Mouse (Mus musculus): Measurements from ENCODE around the gene Ahdc1. TPM values are rescaled to one million over a fixed set of nuclear protein-coding genes. Genes with fewer than 3 reads are reported as not detected.

Ahdc1 gene
- total and polyA plus RNA-seq, 3 experiments, result 1.6 to 19.9 (median 8.4) TPM

DNA sequence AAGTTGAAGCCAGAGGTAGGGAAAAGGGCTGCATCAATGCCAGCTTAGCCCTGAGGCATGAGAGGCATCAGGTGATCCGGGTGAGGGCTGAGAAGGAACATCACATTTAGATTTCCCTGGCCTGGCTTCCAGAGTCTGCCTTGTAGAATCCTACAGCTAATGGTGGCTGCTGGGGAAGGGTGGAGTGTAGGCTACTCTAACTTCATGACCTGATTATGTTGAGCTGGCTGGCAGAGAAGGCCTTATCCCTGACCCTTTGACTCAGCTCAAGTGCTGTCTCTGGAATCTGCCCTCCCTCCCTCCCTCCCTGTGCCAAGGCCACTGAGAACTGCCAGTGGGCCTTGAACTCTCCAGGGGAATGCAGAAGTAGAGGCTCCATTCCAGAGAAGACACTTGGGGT, 24.4 kb downstream of the Ahdc1 start:
- H3K9me3 ChIP-seq (replicated peaks; ENCODE audit: low read length), result peaks cover 7% of the 10 kb centered on the region
- no peaks in the 10 kb centered on the region for H3K27me3 ChIP-seq (replicated peaks)
- dilution Hi-C loops (cut with MboI; ENCODE audit: extremely low pct_ligation_motif_present, extremely low pct_unique_long_range_greater_than_20kb, low sequenced_read_pairs) (no loop called here), in situ Hi-C loops (cut with MboI; ENCODE audit: low pct_ligation_motif_present, low pct_unique_long_range_greater_than_20kb, low sequenced_read_pairs) (no loop called here)
- TF ChIP-seq MAZ (IDR thresholded peaks at IDR 0.05; ENCODE audit: low read depth, low read length), result no peak
- TF ChIP-seq KAT2A (IDR thresholded peaks at IDR 0.05; ENCODE audit: insufficient replicate concordance, low read length), result no peak
- no peak for TF ChIP-seq ZKSCAN1 (IDR thresholded peaks at IDR 0.05; ENCODE audit: borderline replicate concordance, low read depth, low read length)
- TF ChIP-seq MXI1 (IDR thresholded peaks at IDR 0.05; ENCODE audit: low read depth, low read length), result no peak
- TF ChIP-seq NELFE (IDR thresholded peaks at IDR 0.05; ENCODE audit: low read depth, low read length), result no peak
- TF ChIP-seq CHD2 (IDR thresholded peaks at IDR 0.05; ENCODE audit: low read length), result no peak
- TF ChIP-seq PAX5 (IDR thresholded peaks at IDR 0.05; ENCODE audit: low read length), result no peak
- DNase-seq (ENCODE audit: extremely low read depth), result no peak
- H3K4me2 ChIP-seq (ENCODE audit: insufficient read depth, low read depth, poor library complexity, severe bottlenecking), result no peak overlapping the region
- peaks cover 0 to 87% of the 10 kb centered on the region in 2 experiments for H3K36me3 ChIP-seq (replicated peaks in 1 of 2; ENCODE audit: control insufficient read depth in 1 of 2, insufficient read depth in 1 of 2, low read length in 1 of 2)
- peaks cover 0 to 11% of the 10 kb centered on the region in 2 experiments; a peak in 2 of 4 replicates for H3K4me1 ChIP-seq (ENCODE audit: control insufficient read depth in 1 of 2, insufficient read depth in 2 of 2)
- no peak overlapping the region for H3K27ac ChIP-seq (ENCODE audit: insufficient read depth, low read depth)
- no peaks in the 10 kb centered on the region for H3K79me2 ChIP-seq (replicated peaks; ENCODE audit: control insufficient read depth, extremely low read depth, insufficient read depth, poor library complexity, severe bottlenecking)
- H3K4me3 ChIP-seq (replicated peaks in 1 of 3; ENCODE audit: low read depth in 2 of 3, low read length in 2 of 3, poor library complexity in 1 of 3), result no peak overlapping the region
- no peak overlapping the region for H3K9ac ChIP-seq (ENCODE audit: insufficient read depth, low read depth)

GRCm38 (mm10) chr4:133035946-133036345, 24.9 kb downstream of the Ahdc1 start:
- Histone ChIP-seq H3K27me3 (replicated peaks) (no peaks in the 10 kb centered on the region), H3K79me2 (replicated peaks; ENCODE audit: control insufficient read depth, extremely low read depth, insufficient read depth, poor library complexity, severe bottlenecking) (no peaks in the 10 kb centered on the region), H3K4me2 (ENCODE audit: insufficient read depth, low read depth, poor library complexity, severe bottlenecking) (no peak overlapping the region), H3K4me3 (replicated peaks in 1 of 3; ENCODE audit: low read depth in 2 of 3, low read length in 2 of 3, poor library complexity in 1 of 3) (no peak overlapping the region), H3K27ac (ENCODE audit: insufficient read depth, low read depth) (no peak overlapping the region), H3K4me1 (ENCODE audit: control insufficient read depth in 1 of 2, insufficient read depth in 2 of 2) (peaks cover 0 to 14% of the 10 kb centered on the region in 2 experiments; a peak in 2 of 4 replicates), H3K9ac (ENCODE audit: insufficient read depth, low read depth) (no peak overlapping the region), H3K9me3 (replicated peaks; ENCODE audit: low read length) (peaks cover 7% of the 10 kb centered on the region), H3K36me3 (replicated peaks in 1 of 2; ENCODE audit: control insufficient read depth in 1 of 2, insufficient read depth in 1 of 2, low read length in 1 of 2) (peaks cover 0 to 87% of the 10 kb centered on the region in 2 experiments)
- no peak for DNase-seq (ENCODE audit: extremely low read depth)
- TF ChIP-seq POLR2A (IDR thresholded peaks at IDR 0.05; ENCODE audit: low read depth, low read length), result no peak
- TF ChIP-seq MAFK (IDR thresholded peaks at IDR 0.05; ENCODE audit: insufficient replicate concordance, low read length), result no peak
- no peak for TF ChIP-seq USF1 (IDR thresholded peaks at IDR 0.05; ENCODE audit: low read depth, low read length)
- TF ChIP-seq ZKSCAN1 (IDR thresholded peaks at IDR 0.05; ENCODE audit: borderline replicate concordance, low read depth, low read length), result no peak
- no peak for TF ChIP-seq CTCF (conservative IDR thresholded peaks at IDR 0.05 in 1 of 2, IDR thresholded peaks at IDR 0.05 in 1 of 2; ENCODE audit: low read depth in 2 of 2, low read length in 2 of 2)
- TF ChIP-seq USF2 (conservative IDR thresholded peaks at IDR 0.05; ENCODE audit: low read depth, low read length), result no peak
- TF ChIP-seq ELF1 (IDR thresholded peaks at IDR 0.05; ENCODE audit: low read depth, low read length), result no peak
- TF ChIP-seq MYC (IDR thresholded peaks at IDR 0.05; ENCODE audit: low read depth, low read length), result no peak
- in situ Hi-C loops (cut with MboI; ENCODE audit: low pct_ligation_motif_present, low pct_unique_long_range_greater_than_20kb, low sequenced_read_pairs), result no loop called here
- dilution Hi-C loops (cut with MboI; ENCODE audit: extremely low pct_ligation_motif_present, extremely low pct_unique_long_range_greater_than_20kb, low sequenced_read_pairs), result no loop called here

DNA sequence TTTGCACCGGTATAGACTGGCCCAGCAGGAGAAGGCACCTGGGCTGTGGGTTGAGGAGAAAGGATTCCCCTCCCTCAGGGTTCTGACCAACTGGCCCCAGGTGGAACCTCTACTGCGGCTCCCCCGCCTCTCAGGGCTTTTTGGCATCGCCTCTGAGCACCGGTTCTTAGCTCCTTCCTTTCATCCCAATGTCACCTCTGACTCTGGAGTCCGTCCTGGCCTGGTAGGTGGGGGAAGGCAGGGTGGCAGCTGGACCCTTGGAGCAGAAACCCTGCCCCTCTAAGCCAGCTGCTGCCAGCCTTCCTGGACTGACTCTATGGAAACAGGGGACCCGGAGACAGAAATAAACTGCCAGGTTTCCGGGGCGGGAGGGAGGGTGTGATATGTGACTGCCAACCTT, 26.2 kb downstream of the Ahdc1 start:
- H3K79me2 ChIP-seq (replicated peaks; ENCODE audit: control insufficient read depth, extremely low read depth, insufficient read depth, poor library complexity, severe bottlenecking), result no peaks in the 10 kb centered on the region
- no peak for DNase-seq (ENCODE audit: extremely low read depth)
- peaks cover 0 to 87% of the 10 kb centered on the region in 2 experiments for H3K36me3 ChIP-seq (replicated peaks in 1 of 2; ENCODE audit: control insufficient read depth in 1 of 2, insufficient read depth in 1 of 2, low read length in 1 of 2)
- TF ChIP-seq E2F4 (IDR thresholded peaks at IDR 0.05; ENCODE audit: insufficient replicate concordance, low read depth, low read length) (no peak), POLR2A (IDR thresholded peaks at IDR 0.05; ENCODE audit: low read depth, low read length) (no peak), TBP (conservative IDR thresholded peaks at IDR 0.05; ENCODE audit: low read depth, low read length) (no peak)
- H3K9me3 ChIP-seq (replicated peaks; ENCODE audit: low read length), result peaks cover 7% of the 10 kb centered on the region
- peaks cover 0 to 25% of the 10 kb centered on the region in 2 experiments; a peak in 2 of 4 replicates for H3K4me1 ChIP-seq (ENCODE audit: control insufficient read depth in 1 of 2, insufficient read depth in 2 of 2)
- H3K4me3 ChIP-seq (replicated peaks in 1 of 3; ENCODE audit: low read depth in 2 of 3, low read length in 2 of 3, poor library complexity in 1 of 3), result no peak overlapping the region
- no peaks in the 10 kb centered on the region for H3K27me3 ChIP-seq (replicated peaks)
- in situ Hi-C loops (cut with MboI; ENCODE audit: low pct_ligation_motif_present, low pct_unique_long_range_greater_than_20kb, low sequenced_read_pairs) (no loop called here), dilution Hi-C loops (cut with MboI; ENCODE audit: extremely low pct_ligation_motif_present, extremely low pct_unique_long_range_greater_than_20kb, low sequenced_read_pairs) (no loop called here)
- no peak overlapping the region for H3K4me2 ChIP-seq (ENCODE audit: insufficient read depth, low read depth, poor library complexity, severe bottlenecking)
- no peak overlapping the region for H3K9ac ChIP-seq (ENCODE audit: insufficient read depth, low read depth)
- no peak overlapping the region for H3K27ac ChIP-seq (ENCODE audit: insufficient read depth, low read depth)
